Mouse (Mus musculus): ENCODE results near the gene Psmd1. TPM values are rescaled to one million over a fixed set of nuclear protein-coding genes. Genes with fewer than 3 reads are reported as not detected.
A peak's percentile ranks its signal among the peaks of the same experiment; 100 is the strongest.
"Not testable (repeated sequence)": the region's sequence is repeated elsewhere in the genome, so short reads cannot be mapped to it uniquely, and the experiment has no call there.

Psmd1 gene
- 222 and 230 TPM in 2 replicates for polyA plus RNA-seq (2014; fragmentation: Nextera tagmentation; extraction: Ambion mirVana)

GRCm38 (mm10) chr1:86064271-86064991 is at the start of gene Psmd1:
TSS of gene Psmd1 (plus strand) at chr1:86064387.
- peak; percentile 97 for DNase-seq (ENCODE audit: low spot score)
- peaks cover 3% of the 10 kb centered on the region; the same call in 1 of the 2 replicates for H3K4me1 ChIP-seq (ENCODE audit: control insufficient read depth, insufficient read depth, low read length)
- no peaks in the 10 kb centered on the region for H3K27me3 ChIP-seq (ENCODE audit: control insufficient read depth, insufficient read depth, low read length)
- no peaks in the 10 kb centered on the region for H3K9me3 ChIP-seq (ENCODE audit: control insufficient read depth, low read length)
- no peaks in the 10 kb centered on the region; the same call in 1 of the 2 replicates for H3K36me3 ChIP-seq (ENCODE audit: control insufficient read depth, insufficient read depth, low read length)
- peak within 1 kb of the TSS; percentile 88 for H3K4me3 ChIP-seq (ENCODE audit: low read depth, low read length)
- peak; percentile 91 for ATAC-seq (ENCODE audit: insufficient number of reproducible peaks, low FRiP score, low TSS enrichment, low read depth)
- WGBS: under 1% methylated on average over 46 of the region's 47 CpGs
- H3K27ac ChIP-seq (replicated peaks; ENCODE audit: low read depth, low read length): peak within 1 kb of the TSS; percentile 47; the same call in 1 of the 2 replicates
- peak within 1 kb of the TSS; percentile 94 for H3K9ac ChIP-seq (ENCODE audit: low read length)
- H3K4me2 ChIP-seq (ENCODE audit: low read depth, severe bottlenecking): peak within 1 kb of the TSS; percentile 85

GRCm38 (mm10) chr1:86015758-86016157 is 48.4 kb upstream of the Psmd1 start:
- ATAC-seq (ENCODE audit: insufficient number of reproducible peaks, low FRiP score, low TSS enrichment, low read depth); H3K4me2 ChIP-seq (ENCODE audit: low read depth, severe bottlenecking); H3K36me3 ChIP-seq (ENCODE audit: control insufficient read depth, insufficient read depth, low read length); H3K4me3 ChIP-seq (ENCODE audit: low read depth, low read length); H3K9ac ChIP-seq (ENCODE audit: low read length); H3K27ac ChIP-seq (replicated peaks; ENCODE audit: low read depth, low read length); H3K4me1 ChIP-seq (ENCODE audit: control insufficient read depth, insufficient read depth, low read length); DNase-seq (ENCODE audit: low spot score); H3K9me3 ChIP-seq (ENCODE audit: control insufficient read depth, low read length): not testable (repeated sequence)
- 93% methylated on average over 9 of the region's 9 CpGs for WGBS
- H3K27me3 ChIP-seq (ENCODE audit: control insufficient read depth, insufficient read depth, low read length): peaks cover 18% of the 10 kb centered on the region

- no peak within 1 kb of the TSS for H3K9ac ChIP-seq (ENCODE audit: low read length)
- H3K4me2 ChIP-seq (ENCODE audit: low read depth, severe bottlenecking): no peak within 1 kb of the TSS
- no peak within 1 kb of the TSS for H3K27ac ChIP-seq (replicated peaks; ENCODE audit: low read depth, low read length)
- peaks cover 18% of the 10 kb centered on the region for H3K27me3 ChIP-seq (ENCODE audit: control insufficient read depth, insufficient read depth, low read length)
- no peaks in the 10 kb centered on the region for H3K36me3 ChIP-seq (ENCODE audit: control insufficient read depth, insufficient read depth, low read length)
- 92% methylated on average over 8 of the region's 8 CpGs for WGBS
- H3K4me3 ChIP-seq (ENCODE audit: low read depth, low read length): no peak within 1 kb of the TSS
- H3K4me1 ChIP-seq (ENCODE audit: control insufficient read depth, insufficient read depth, low read length): no peaks in the 10 kb centered on the region
- H3K9me3 ChIP-seq (ENCODE audit: control insufficient read depth, low read length): no peaks in the 10 kb centered on the region
- no peak for ATAC-seq (ENCODE audit: insufficient number of reproducible peaks, low FRiP score, low TSS enrichment, low read depth)
- no peak for DNase-seq (ENCODE audit: low spot score)
These were observed 47.7 kb upstream of the Psmd1 start, which contains the start of gene Spata3 for GRCm38 (mm10) chr1:86016516-86016915. TSS of gene Spata3 (plus strand) at chr1:86016816.

GRCm38 (mm10) chr1:86018235-86019055 is 45.7 kb upstream of the Psmd1 start:
- WGBS: 3% methylated on average over 60 of the region's 60 CpGs

GRCm38 (mm10) chr1:86021365-86021989 is 42.7 kb upstream of the Psmd1 start:
- H3K4me2 ChIP-seq (ENCODE audit: low read depth, severe bottlenecking): no peak overlapping the region
- H3K9ac ChIP-seq (ENCODE audit: low read length): no peak overlapping the region
- H3K4me3 ChIP-seq (ENCODE audit: low read depth, low read length): no peak overlapping the region
- no peaks in the 10 kb centered on the region for H3K9me3 ChIP-seq (ENCODE audit: control insufficient read depth, low read length)
- ATAC-seq (ENCODE audit: insufficient number of reproducible peaks, low FRiP score, low TSS enrichment, low read depth): no peak
- no peak overlapping the region for H3K27ac ChIP-seq (replicated peaks; ENCODE audit: low read depth, low read length)
- peaks cover 18% of the 10 kb centered on the region for H3K27me3 ChIP-seq (ENCODE audit: control insufficient read depth, insufficient read depth, low read length)
- no peaks in the 10 kb centered on the region for H3K4me1 ChIP-seq (ENCODE audit: control insufficient read depth, insufficient read depth, low read length)
- no peak for DNase-seq (ENCODE audit: low spot score)
- no peaks in the 10 kb centered on the region for H3K36me3 ChIP-seq (ENCODE audit: control insufficient read depth, insufficient read depth, low read length)
- WGBS: 73% methylated on average over 11 of the region's 11 CpGs

More at GRCm38 (mm10) chr1:86018235-86019055, 45.7 kb upstream of the Psmd1 start:
- H3K9me3 ChIP-seq (ENCODE audit: control insufficient read depth, low read length): no peaks in the 10 kb centered on the region
- H3K4me1 ChIP-seq (ENCODE audit: control insufficient read depth, insufficient read depth, low read length): no peaks in the 10 kb centered on the region
- no peak overlapping the region for H3K27ac ChIP-seq (replicated peaks; ENCODE audit: low read depth, low read length)
- ATAC-seq (ENCODE audit: insufficient number of reproducible peaks, low FRiP score, low TSS enrichment, low read depth) (peak; percentile 44; the same call in 1 of the 2 replicates), DNase-seq (ENCODE audit: low spot score) (peak; percentile 81)
- peaks cover 18% of the 10 kb centered on the region for H3K27me3 ChIP-seq (ENCODE audit: control insufficient read depth, insufficient read depth, low read length)
- peak overlapping the region; percentile 56; the same call in 1 of the 2 replicates for H3K9ac ChIP-seq (ENCODE audit: low read length)
- H3K4me2 ChIP-seq (ENCODE audit: low read depth, severe bottlenecking): peak overlapping the region; percentile 89
- no peaks in the 10 kb centered on the region for H3K36me3 ChIP-seq (ENCODE audit: control insufficient read depth, insufficient read depth, low read length)
- peak overlapping the region; percentile 44 for H3K4me3 ChIP-seq (ENCODE audit: low read depth, low read length)

GRCm38 (mm10) chr1:86032273-86032987 is 31.8 kb upstream of the Psmd1 start:
- 22% methylated on average over 11 of the region's 11 CpGs for WGBS
- no peak for ATAC-seq (ENCODE audit: insufficient number of reproducible peaks, low FRiP score, low TSS enrichment, low read depth)
- H3K9ac ChIP-seq (ENCODE audit: low read length): no peak overlapping the region
- no peaks in the 10 kb centered on the region for H3K9me3 ChIP-seq (ENCODE audit: control insufficient read depth, low read length)
- no peaks in the 10 kb centered on the region for H3K27me3 ChIP-seq (ENCODE audit: control insufficient read depth, insufficient read depth, low read length)
- DNase-seq (ENCODE audit: low spot score): no peak
- no peak overlapping the region for H3K4me3 ChIP-seq (ENCODE audit: low read depth, low read length)
- H3K36me3 ChIP-seq (ENCODE audit: control insufficient read depth, insufficient read depth, low read length): no peaks in the 10 kb centered on the region
- no peaks in the 10 kb centered on the region for H3K4me1 ChIP-seq (ENCODE audit: control insufficient read depth, insufficient read depth, low read length)
- H3K4me2 ChIP-seq (ENCODE audit: low read depth, severe bottlenecking): no peak overlapping the region
- H3K27ac ChIP-seq (replicated peaks; ENCODE audit: low read depth, low read length): no peak overlapping the region

- Histone ChIP-seq H3K27me3 (ENCODE audit: control insufficient read depth, insufficient read depth, low read length) (no peaks in the 10 kb centered on the region; the same call in 1 of the 2 replicates), H3K36me3 (ENCODE audit: control insufficient read depth, insufficient read depth, low read length) (no peaks in the 10 kb centered on the region), H3K4me3 (ENCODE audit: low read depth, low read length) (no peak overlapping the region), H3K4me2 (ENCODE audit: low read depth, severe bottlenecking) (no peak overlapping the region), H3K4me1 (ENCODE audit: control insufficient read depth, insufficient read depth, low read length) (no peaks in the 10 kb centered on the region), H3K9me3 (ENCODE audit: control insufficient read depth, low read length) (no peaks in the 10 kb centered on the region), H3K9ac (ENCODE audit: low read length) (no peak overlapping the region), H3K27ac (replicated peaks; ENCODE audit: low read depth, low read length) (no peak overlapping the region)
- WGBS: 74% methylated on average over 3 of the region's 3 CpGs
- no peak for DNase-seq (ENCODE audit: low spot score)
- no peak for ATAC-seq (ENCODE audit: insufficient number of reproducible peaks, low FRiP score, low TSS enrichment, low read depth)
These were observed 25.8 kb upstream of the Psmd1 start for GRCm38 (mm10) chr1:86038191-86038951.
